Mouse (Mus musculus) intestine, embryonic 15.5 days (tissue): Measurements from ENCODE around the gene Tspan17. TPM values are rescaled to one million over a fixed set of nuclear protein-coding genes. Genes with fewer than 3 reads are reported as not detected.
A peak's percentile ranks its signal among the peaks of the same experiment; 100 is the strongest.

Source experiments
- ATAC-seq: fragments of 200-750 bp; cut with Nextera tagmentation; 2 replicates; pipeline ENCODE4 v1.8.0; 2017; ENCODE audit warnings: moderate TSS enrichment, moderate library complexity
- H3K27ac ChIP-seq: fragments of 300-500 bp; sonication (generic); 2 replicates; pipeline ENCODE4 v1.5.1; 2015; ENCODE audit warnings: mild to moderate bottlenecking, inconsistent platforms
- H3K27me3 ChIP-seq: fragments of 300-500 bp; sonication (generic); replicated peaks from 2 replicates; pipeline ENCODE4 v1.6.1; 2015; ENCODE audit warnings: inconsistent platforms
- H3K36me3 ChIP-seq: fragments of 300-500 bp; sonication (generic); 2 replicates; pipeline ENCODE4 v1.6.1; 2015; ENCODE audit warnings: inconsistent platforms
- H3K4me1 ChIP-seq: fragments of 300-500 bp; sonication (generic); replicated peaks from 2 replicates; pipeline ENCODE4 v1.6.1; 2015; ENCODE audit warnings: inconsistent platforms
- H3K4me2 ChIP-seq: fragments of 300-500 bp; sonication (generic); replicated peaks from 2 replicates; pipeline ENCODE4 v1.6.1; 2015; ENCODE audit warnings: mild to moderate bottlenecking, inconsistent platforms
- H3K4me3 ChIP-seq: fragments of 300-500 bp; sonication (generic); replicated peaks from 2 replicates; pipeline ENCODE4 v1.5.1; 2015; ENCODE audit warnings: inconsistent platforms
- H3K9ac ChIP-seq: fragments of 300-500 bp; sonication (generic); 2 replicates; pipeline ENCODE4 v1.6.1; 2015; ENCODE audit warnings: inconsistent platforms
- H3K9me3 ChIP-seq: fragments of 300-500 bp; sonication (generic); 2 replicates; pipeline ENCODE4 v1.6.1; 2016; ENCODE audit warnings: inconsistent platforms
- WGBS: fragments of 180-500 bp; shearing (Covaris S2); methylation state at CpG from one replicate; pipeline ENCODE4 v1.1.7; 2015; 5-methylcytosine and 5-hydroxymethylcytosine counted together
- polyA plus RNA-seq: library from polyadenylated mRNA; unstranded; fragments of >200 nt; fragmentation: Nextera tagmentation; extraction: Ambion mirVana; gene quantifications from 2 replicates; pipeline ENCODE4 v1.2.1, GENCODE M21; 2015

Gene Tspan17
- polyA plus RNA-seq, 1 experiment from 2014 or later: 13.9 TPM

- ATAC-seq: no peak
- peaks cover 27% of the 10 kb centered on the region for H3K27me3 ChIP-seq
- H3K4me2 ChIP-seq: no peak overlapping the region
- H3K9ac ChIP-seq: no peak overlapping the region
- H3K36me3 ChIP-seq: no peaks in the 10 kb centered on the region
- H3K9me3 ChIP-seq: no peaks in the 10 kb centered on the region
- no peak overlapping the region for H3K4me3 ChIP-seq
- no peaks in the 10 kb centered on the region for H3K4me1 ChIP-seq
- no peak overlapping the region for H3K27ac ChIP-seq
- 27% methylated on average over 9 of the region's 9 CpGs for WGBS
Observed at GRCm38 (mm10) chr13:54755201-54755830, 33.9 kb upstream of the Tspan17 start.

DNA sequence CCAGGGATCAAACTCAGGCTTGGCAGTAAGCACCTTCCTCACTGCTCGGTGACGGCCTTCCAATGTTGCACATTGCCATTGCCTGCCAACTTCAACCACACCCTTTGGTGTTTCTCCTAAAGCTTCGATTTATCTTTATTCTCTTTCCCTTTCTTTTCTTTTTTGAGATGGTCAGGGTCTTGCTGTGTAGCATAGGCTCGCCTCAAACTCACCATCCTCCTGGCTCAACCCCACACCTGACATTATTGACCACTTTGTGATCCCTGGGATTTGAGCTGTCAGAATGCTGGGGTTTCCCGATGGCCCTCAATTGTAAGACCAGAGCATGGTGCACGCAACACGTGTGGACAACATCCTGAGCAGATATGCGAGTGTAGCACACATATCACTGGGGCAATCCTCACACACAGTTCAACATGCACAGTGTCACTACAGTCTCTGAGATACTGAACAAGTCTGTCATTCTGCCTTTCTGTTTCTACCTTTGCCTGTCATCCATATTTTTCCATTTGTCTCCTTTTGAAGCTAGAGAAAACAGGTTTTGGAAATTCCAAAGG is 32.9 kb upstream of the Tspan17 start:
- H3K4me3 ChIP-seq: no peak overlapping the region
- H3K27me3 ChIP-seq: peaks cover 24% of the 10 kb centered on the region
- no peaks in the 10 kb centered on the region for H3K9me3 ChIP-seq
- H3K27ac ChIP-seq: no peak overlapping the region
- 87% methylated on average over 8 of the region's 8 CpGs for WGBS
- H3K9ac ChIP-seq: no peak overlapping the region
- ATAC-seq: no peak
- no peak overlapping the region for H3K4me2 ChIP-seq
- H3K4me1 ChIP-seq: no peaks in the 10 kb centered on the region
- H3K36me3 ChIP-seq: no peaks in the 10 kb centered on the region

DNA sequence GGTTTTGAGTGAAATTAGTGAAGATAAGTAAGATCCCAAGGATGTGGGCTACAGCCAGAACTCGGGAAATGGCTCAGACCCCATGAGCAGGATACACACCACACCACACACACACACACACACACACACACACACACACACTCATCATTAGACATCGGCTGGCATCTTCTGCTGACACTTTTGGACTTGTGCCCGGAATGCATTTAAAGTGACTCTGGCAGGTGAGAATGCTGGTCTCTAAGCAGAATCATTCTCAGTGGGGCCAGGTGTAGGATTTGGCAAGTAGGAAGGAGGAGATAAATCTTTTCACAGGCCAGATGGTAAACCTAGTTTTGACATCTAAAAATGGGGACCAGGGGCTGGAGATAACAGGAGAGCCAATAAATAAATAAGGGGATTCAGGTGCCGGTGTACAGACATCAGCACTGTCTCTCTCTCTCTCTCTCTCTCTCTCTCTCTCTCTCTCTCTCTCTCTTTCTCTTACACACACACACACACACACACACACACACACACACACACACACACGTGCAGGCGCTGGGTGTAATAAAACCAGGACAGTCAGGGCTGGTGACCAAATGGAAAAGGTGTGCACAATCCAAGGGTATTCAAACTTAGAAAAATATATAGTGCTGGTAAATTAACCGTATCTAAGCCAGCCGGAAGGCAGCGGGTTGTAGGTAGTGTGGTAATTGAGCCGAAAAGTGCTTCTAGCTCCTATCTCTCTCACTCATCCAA is 31.9 kb upstream of the Tspan17 start:
- no peaks in the 10 kb centered on the region for H3K4me1 ChIP-seq
- ATAC-seq: no peak
- H3K4me2 ChIP-seq: peak overlapping the region; percentile 67
- H3K27me3 ChIP-seq: peaks cover 21% of the 10 kb centered on the region
- H3K9ac ChIP-seq: no peak overlapping the region
- H3K4me3 ChIP-seq: peak overlapping the region; percentile 31; the same call in 1 of the 2 replicates
- no peak overlapping the region for H3K27ac ChIP-seq
- WGBS: 51% methylated on average over 10 of the region's 10 CpGs
- H3K9me3 ChIP-seq: no peaks in the 10 kb centered on the region
- H3K36me3 ChIP-seq: no peaks in the 10 kb centered on the region

- no peaks in the 10 kb centered on the region for H3K9me3 ChIP-seq
- H3K27me3 ChIP-seq: peaks cover 27% of the 10 kb centered on the region
Observed at GRCm38 (mm10) chr13:54758045-54758755, 31.0 kb upstream of the Tspan17 start.

DNA sequence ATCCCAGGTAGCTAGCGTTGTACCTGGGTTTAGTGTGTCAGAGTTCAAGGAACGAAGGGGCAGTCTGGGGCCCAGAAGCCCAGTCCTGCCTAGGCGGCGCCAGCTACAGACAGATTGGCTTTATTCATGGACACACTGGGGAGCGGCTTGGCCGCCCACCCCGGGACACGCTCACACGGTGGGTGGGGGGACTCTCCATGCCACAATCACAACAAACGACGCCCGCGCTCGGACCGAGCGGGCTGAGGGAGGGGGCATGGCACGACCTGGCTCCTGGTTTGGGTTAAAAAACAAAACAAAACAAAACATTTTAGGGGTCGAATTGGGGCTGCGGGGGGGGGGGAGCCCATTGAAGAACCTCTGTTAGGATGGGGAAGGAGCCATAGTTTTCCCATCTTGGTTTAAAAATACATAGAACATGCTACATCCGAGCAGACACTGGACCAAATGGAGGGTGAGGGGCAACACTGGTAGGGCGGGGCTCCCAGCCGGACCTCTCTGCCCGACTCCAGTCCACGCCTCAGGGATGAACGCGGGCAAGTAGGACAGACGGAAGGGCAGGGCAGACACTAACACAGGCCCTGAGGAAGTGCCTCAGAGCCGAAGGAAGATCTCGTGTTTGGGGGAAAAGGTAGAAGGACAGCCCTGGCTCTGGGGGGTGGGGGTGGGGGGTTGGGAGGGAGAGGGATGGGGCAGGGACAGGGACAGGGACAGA is 30.3 kb upstream of the Tspan17 start:
- Histone ChIP-seq H3K36me3 (no peaks in the 10 kb centered on the region), H3K27me3 (peaks cover 32% of the 10 kb centered on the region), H3K27ac (no peak overlapping the region), H3K4me1 (no peaks in the 10 kb centered on the region), H3K4me2 (peak overlapping the region; percentile 67), H3K4me3 (0 out of 2 replicates have a peak overlapping the region, but pooled peaks have one; percentile 3), H3K9me3 (no peaks in the 10 kb centered on the region), H3K9ac (no peak overlapping the region)
- WGBS: 3% methylated on average over 29 of the region's 29 CpGs
- no peak; the same call in 1 of the 2 replicates for ATAC-seq

More at GRCm38 (mm10) chr13:54758045-54758755, 31.0 kb upstream of the Tspan17 start:
- Histone ChIP-seq H3K4me2 (peak overlapping the region; percentile 67), H3K4me3 (peak overlapping the region; percentile 31), H3K36me3 (no peaks in the 10 kb centered on the region), H3K9ac (no peak overlapping the region), H3K27ac (no peak overlapping the region), H3K4me1 (no peaks in the 10 kb centered on the region)
- peak; percentile 90 for ATAC-seq
- WGBS: under 1% methylated on average over 43 of the region's 43 CpGs

DNA sequence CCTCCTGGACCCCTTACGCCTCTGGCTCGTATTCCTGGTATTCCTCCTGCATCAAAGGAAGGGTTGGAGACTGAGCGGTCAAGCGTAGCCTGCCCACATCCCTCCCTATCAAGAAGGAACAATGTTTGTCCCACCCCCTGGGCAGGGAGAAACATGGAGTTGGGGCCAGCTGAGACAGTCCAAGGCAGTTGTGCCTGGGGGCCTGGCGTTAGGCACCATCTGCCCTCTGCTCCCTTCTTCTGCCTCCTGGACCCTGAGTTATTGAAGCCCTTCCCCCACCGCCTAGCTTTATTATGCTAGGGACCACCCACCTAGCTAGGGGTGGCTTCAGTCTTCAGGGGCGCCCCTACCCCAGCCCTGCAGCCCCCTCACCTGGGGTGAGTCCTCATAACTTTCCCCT is 29.7 kb upstream of the Tspan17 start:
- 20% methylated on average over 7 of the region's 7 CpGs for WGBS
- no peak for ATAC-seq
- H3K4me2 ChIP-seq: no peak overlapping the region

GRCm38 (mm10) chr13:54760164-54760795 is 28.9 kb upstream of the Tspan17 start:
- Histone ChIP-seq H3K4me2 (no peak overlapping the region), H3K27me3 (peaks cover 41% of the 10 kb centered on the region), H3K36me3 (no peaks in the 10 kb centered on the region), H3K4me1 (no peaks in the 10 kb centered on the region), H3K9me3 (no peaks in the 10 kb centered on the region), H3K9ac (no peak overlapping the region), H3K4me3 (no peak overlapping the region), H3K27ac (no peak overlapping the region)
- 63% methylated on average over 8 of the region's 8 CpGs for WGBS
- no peak for ATAC-seq

More for the DNA sequence above, 29.7 kb upstream of the Tspan17 start:
- Histone ChIP-seq H3K27ac (no peak overlapping the region), H3K27me3 (peaks cover 36% of the 10 kb centered on the region), H3K9ac (no peak overlapping the region), H3K9me3 (no peaks in the 10 kb centered on the region), H3K36me3 (no peaks in the 10 kb centered on the region), H3K4me3 (no peak overlapping the region), H3K4me1 (no peaks in the 10 kb centered on the region)

DNA sequence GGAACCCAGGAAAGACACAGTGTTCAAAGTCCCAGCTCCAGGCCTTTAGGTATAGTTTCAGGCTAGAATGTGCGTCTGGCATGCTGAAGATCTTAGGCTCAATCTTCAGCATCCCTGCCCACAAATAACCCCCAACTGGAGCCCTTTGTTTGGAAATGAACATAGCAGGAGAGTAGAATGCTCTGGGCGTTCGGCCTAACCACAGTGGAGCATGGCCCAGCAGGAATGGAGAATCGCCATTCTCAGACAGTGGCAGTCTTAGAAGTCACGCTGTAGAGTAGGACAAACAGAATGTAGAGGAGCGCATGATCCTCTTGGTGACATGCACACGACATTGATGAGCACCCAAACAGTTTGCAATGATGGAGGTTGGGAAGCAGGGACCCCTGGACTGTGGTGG is 28.3 kb upstream of the Tspan17 start:
- ATAC-seq: no peak
- Histone ChIP-seq H3K27ac (no peak overlapping the region), H3K9ac (no peak overlapping the region), H3K27me3 (peaks cover 47% of the 10 kb centered on the region), H3K9me3 (no peaks in the 10 kb centered on the region), H3K4me1 (0 out of 2 replicates have a peak, but pooled peaks cover under 1% of the 10 kb centered on the region), H3K36me3 (no peaks in the 10 kb centered on the region), H3K4me3 (no peak overlapping the region), H3K4me2 (no peak overlapping the region)
- WGBS: 78% methylated on average over 7 of the region's 7 CpGs

DNA sequence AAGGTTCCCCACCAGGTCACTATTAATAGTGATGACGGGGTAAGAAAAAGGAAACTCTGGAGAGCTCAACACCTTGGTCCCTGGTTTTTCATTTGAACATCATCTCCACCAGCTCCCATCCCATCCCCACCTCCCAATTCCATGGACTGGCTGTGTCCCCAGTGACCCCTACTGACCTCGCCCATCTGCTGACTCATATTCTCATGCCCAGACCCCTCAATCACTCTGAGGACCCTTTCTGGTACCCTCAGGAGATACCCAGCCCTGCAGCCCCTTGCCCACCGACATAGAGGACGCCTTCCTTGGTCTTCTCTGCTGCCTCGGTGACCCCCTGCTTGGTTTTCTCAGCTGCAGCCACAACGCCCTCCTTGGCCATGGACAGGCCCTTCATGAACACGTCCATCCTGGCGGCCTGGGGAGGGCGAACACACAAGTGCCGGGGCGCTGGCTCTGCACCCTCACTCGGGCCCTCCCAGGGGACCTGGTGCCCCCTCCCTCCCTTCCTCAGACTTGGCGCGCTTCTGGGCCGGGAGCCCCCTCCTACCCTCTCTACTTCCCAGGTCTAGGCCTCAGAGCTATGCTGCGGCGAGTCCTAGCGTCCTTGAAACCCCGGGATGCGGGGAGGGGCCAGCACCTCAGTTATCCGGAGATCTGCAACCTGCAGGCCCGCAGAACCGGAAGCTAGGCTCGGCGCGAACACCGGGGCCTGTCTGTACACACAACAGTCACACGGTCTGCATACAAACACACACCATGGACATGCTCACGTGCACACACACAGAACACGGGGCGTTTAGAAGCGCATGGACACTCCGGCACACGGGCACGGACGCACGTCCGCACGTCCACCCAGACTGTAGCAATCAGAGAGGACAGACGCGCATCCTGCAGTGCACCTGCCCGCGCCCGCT is 23.6 kb upstream of the Tspan17 start:
- H3K9me3 ChIP-seq: no peaks in the 10 kb centered on the region
- 6% methylated on average over 44 of the region's 44 CpGs for WGBS
- H3K4me3 ChIP-seq: peak overlapping the region; percentile 30
- no peaks in the 10 kb centered on the region for H3K36me3 ChIP-seq
- ATAC-seq: 0 out of 2 replicates have a peak, but pooled peaks have one; percentile 12
- H3K4me2 ChIP-seq: peak overlapping the region; percentile 61
- no peak overlapping the region for H3K9ac ChIP-seq
- 0 out of 2 replicates have a peak, but pooled peaks cover 5% of the 10 kb centered on the region for H3K4me1 ChIP-seq
- H3K27me3 ChIP-seq: peaks cover 53% of the 10 kb centered on the region
- H3K27ac ChIP-seq: no peak overlapping the region

DNA sequence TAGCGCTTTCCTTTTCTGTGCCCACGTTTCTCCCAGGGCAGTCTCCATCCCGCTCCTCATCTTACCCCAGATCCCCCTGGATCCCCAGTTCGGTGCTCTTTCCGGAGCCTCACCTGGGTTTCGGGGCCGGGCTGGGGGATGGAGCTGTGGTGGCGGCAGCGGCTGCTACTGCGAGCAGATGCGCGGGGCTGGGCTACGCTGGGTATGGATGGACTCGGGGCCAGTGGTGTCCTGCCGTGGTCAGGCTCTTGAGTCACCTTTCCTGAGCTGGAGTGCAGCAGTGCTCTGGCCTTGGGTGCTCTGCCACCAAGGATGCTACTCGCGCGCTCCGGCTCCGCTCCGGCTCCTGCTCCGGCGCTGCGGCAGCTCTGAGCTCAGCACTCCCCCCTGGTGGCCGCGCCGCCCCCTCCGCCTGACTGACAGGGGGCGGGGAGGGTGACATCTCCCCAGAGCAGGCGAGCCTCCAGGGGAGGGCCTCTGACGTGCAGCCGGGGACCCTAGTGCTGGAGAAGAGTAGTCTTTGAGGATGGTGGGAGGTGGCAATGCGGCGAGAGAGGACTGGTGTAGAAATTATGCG is 22.9 kb upstream of the Tspan17 start, which contains the start of gene Sncb:
Sncb (minus strand) TSS at position 404 of the 577 bp plus-strand sequence.
- peak; percentile 41; the same call in 1 of the 2 replicates for ATAC-seq
- 2% methylated on average over 35 of the region's 35 CpGs for WGBS
- H3K27me3 ChIP-seq: peaks cover 53% of the 10 kb centered on the region

More for the DNA sequence above, 22.9 kb upstream of the Tspan17 start, which contains the start of gene Sncb:
- H3K9me3 ChIP-seq: no peaks in the 10 kb centered on the region
- no peak within 1 kb of the TSS for H3K27ac ChIP-seq
- 0 out of 2 replicates have a peak, but pooled peaks cover 5% of the 10 kb centered on the region for H3K4me1 ChIP-seq
- H3K9ac ChIP-seq: no peak within 1 kb of the TSS
- H3K4me2 ChIP-seq: peak within 1 kb of the TSS; percentile 61
- peak within 1 kb of the TSS; percentile 30 for H3K4me3 ChIP-seq
- no peaks in the 10 kb centered on the region for H3K36me3 ChIP-seq
